Mouse (Mus musculus) megakaryocyte progenitor cell, adult 5-6 weeks (primary cell): ENCODE data around the gene Gm17409. TPM values are rescaled to one million over a fixed set of nuclear protein-coding genes. Genes with fewer than 3 reads are reported as not detected.

Source experiments
- ATAC-seq: replicated peaks from 2 replicates; pipeline ENCODE4 v1.8.0; 2016; ENCODE audit warnings: mild to moderate bottlenecking, moderate TSS enrichment, inconsistent platforms; ENCODE audit not compliant: poor library complexity
- total RNA-seq, 2 experiments: library from RNA; stranded (forward) in 1 of 2; stranded (reverse) in 1 of 2; fragments of 157-497, 149-512 nt in 1 of 2; fragments of 200-1000 nt in 1 of 2; gene quantifications; 2 replicates each; pipeline versions ENCODE4 v1.2.3 to v1.2.4; 2015 to 2017

The Gm17409 gene
- total RNA-seq (2015) (not detected in 2 replicates), total RNA-seq (2017) (not detected in 2 replicates)

- no peak for ATAC-seq
These were observed at the start of gene Gm17409 for GRCm38 (mm10) chr2:58469816-58470215. Gene Gm17409, plus strand, starts transcription at chr2:58470116.

GRCm38 (mm10) chr2:58423319-58423718 is 46.6 kb upstream of the Gm17409 start:
- ATAC-seq: no peak

GRCm38 (mm10) chr2:58425436-58426004 is 44.4 kb upstream of the Gm17409 start:
- no peak for ATAC-seq

DNA sequence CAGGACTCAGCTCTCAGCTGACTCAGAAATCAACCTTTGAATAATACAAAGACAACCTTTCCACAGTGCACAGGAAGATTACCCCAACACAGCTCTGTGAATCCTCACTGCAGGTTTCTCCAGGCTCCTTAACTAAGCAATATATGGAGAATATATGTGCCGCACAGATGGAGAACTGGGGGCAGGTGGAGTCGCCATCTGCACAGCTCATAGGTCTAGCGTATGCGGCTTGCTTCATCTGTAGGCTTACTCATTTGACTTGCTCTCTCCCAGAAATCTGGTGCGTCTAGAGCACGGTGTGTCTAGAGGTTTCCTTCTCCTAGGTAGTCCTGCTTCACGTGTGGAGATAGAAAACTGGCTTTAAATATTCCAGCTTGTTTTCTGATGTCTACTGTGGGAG is 37.7 kb upstream of the Gm17409 start:
- ATAC-seq: no peak

DNA sequence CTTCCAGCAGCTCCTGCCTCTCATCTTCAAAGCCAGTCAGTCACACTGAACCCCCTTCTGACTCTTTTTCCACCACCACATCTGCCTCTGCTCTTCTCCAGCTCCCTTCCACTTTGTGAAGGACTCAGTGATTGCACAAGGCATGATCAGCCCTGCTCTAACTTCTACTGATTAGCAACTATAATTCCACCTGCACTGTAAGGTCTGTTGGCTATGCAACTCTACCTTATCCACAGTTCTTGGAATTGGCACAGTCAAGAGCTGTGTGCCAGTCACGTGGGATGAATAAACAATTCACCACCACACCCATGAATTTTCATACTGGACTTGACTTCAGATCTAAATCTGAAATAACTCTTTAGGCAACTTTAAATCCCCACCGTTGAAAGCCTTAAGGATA is 36.6 kb upstream of the Gm17409 start:
- no peak for ATAC-seq

DNA sequence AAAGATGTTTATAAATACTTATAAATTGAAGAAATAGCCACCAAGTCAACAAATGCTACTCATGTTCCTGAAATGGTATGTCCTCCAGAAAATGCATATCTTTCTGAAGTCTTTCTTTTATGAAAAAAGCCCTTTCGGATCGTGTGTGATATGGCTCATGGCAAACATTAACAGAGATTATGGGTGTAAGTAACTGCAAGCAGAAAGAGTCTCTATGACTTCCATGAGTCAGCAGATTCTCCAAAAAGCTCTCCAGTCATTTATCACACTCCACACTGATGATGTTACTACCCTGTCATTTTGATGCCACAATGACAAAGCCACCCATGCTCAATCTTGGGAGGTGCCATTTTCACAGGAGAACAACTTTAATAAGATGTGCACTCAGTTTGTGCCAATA is 35.5 kb upstream of the Gm17409 start:
- no peak for ATAC-seq

DNA sequence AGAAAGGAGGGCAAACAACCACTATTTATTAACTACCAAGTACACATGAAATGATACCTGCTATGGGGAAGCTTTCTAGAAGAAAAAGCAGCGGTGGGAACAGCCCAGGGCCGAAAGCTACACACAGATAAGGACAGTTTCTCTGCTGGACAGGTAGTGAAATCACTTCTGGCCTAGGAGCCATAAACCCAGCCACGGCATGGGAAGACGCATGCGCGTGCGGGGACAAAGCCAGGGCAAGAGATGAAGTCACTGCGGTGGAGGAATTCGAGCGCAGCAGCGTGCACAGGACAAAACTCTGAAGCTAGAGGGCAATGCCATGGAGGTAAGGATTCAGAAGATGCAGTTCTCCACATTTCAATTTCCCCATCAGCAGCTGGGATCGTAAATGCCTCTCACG is 34.4 kb upstream of the Gm17409 start:
- ATAC-seq: no peak

- no peak for ATAC-seq
These were observed 33.0 kb upstream of the Gm17409 start for GRCm38 (mm10) chr2:58436911-58437310.

- ATAC-seq: 0 out of 2 replicates have a peak, but pooled peaks have one; percentile 11
These were observed 26.8 kb upstream of the Gm17409 start for GRCm38 (mm10) chr2:58443163-58443562.

DNA sequence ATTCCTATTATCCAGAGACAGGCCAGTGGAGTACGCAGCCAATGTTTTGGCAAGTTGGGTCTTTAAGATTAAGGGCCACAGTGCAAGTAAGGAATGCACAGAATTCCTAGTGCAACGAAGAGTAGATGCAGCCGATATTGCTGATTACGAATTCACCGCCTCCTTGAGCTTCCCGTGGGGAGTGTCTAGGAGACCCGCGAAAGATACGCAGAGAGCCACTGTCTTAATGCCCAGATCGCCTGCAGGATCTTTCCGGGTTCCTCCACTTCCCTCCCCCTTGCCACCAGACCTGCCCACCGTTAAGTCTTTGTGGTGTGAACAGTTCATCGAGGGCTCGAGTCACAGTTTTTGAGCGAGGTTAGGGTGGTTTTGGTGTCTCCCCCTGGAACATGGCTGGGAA is 22.9 kb upstream of the Gm17409 start:
- ATAC-seq: no peak

DNA sequence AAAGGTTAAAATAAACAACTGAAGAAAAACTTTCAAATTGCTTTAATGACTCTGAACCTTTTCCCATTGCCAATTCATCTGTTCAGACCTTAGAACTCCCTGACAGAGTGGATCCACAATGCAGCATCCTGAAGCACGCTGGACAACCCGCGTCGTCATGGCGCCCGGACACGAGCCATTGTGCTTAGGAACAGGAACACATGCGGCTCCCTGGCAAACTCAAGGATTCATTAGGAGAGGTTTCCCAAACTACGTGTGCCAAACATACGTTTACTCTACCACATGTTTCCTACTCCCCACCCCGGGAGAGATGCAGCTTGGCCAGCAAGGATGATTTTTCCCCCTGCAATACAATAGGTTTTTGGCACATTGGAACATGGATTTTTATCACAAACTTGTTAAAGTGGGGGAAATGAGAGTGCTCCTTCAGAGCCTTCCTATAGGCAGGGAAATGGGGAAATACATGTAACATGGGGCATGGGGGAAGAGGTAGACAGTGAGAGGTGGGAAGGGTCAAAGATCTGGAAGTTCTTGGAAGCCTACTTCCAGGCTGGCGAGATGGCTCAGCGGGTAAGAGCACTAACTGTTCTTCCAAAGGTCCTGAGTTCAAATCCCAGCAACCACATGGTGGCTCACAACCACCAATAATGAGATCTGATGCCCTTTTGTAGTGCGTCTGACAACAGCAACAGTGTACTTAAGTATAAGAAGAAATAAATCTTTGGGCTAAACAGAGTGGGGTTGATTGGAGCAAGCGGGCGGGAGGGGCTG is 15.6 kb upstream of the Gm17409 start:
- no peak for ATAC-seq

- no peak for ATAC-seq
These were observed 13.0 kb upstream of the Gm17409 start for GRCm38 (mm10) chr2:58456843-58457487.

DNA sequence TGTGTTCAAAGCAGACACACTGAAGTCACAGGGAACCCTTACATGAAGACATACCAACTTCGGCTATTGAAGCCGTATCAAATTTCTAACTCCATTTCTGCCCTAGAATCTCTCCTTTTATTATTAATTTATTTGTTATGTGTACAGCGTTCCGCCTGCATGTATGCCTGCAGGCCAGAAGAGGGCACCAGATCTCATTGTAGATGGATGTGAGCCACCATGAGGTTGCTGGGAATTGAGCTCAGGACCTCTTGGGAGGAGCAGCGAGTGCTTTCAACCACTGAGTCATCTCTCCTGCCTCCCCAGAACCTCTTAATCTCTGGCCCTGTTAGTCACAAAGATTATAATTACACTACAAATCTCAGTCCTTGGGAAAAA is 12.4 kb upstream of the Gm17409 start:
- no peak for ATAC-seq

DNA sequence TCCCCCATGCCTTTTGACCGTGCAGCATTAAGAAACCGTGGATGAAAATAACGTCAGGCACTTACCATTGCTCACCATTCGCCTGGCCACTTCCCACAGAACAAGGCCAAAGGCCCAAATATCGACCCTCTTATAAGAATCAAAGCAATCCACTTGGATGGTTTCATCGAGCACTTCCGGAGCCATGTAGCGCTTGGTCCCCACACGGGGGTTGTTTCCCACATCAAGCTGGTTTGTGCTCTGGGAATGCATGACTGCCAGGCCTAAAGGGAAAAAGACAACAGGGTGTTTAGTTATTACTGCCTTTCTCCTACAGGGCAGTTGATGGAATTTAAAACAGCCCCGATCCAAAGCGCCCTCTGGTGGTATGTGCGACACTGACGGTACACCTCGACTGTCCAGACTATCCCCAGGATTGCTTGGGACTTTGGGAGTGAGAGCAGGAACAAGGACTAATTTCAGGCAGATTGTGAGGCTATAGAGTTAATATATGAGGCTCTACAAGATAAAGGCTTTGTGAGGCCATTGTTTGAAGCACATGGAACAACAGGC is 11.0 kb upstream of the Gm17409 start:
- ATAC-seq: peak; percentile 60

GRCm38 (mm10) chr2:58470290-58470689 is 374 bp downstream of the Gm17409 start:
- ATAC-seq: no peak

DNA sequence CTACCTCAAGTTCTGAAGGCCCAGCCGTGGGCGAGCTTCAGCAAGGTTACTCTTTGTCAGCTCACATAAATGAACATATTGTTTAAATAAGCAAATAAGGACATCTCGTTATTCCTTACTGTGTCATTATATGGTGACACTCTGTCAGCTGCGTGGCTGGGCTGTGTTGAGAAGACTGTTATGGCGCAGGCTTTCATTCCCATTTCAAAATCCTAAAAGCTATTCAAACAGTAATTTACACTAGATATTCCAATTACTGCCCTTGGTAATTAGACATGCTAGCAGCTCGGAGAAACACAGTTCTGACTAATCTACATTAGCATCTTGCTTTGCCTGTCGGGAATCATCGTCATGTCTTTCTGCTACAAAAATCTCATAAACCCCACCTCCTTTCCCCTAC is 5.7 kb downstream of the Gm17409 start:
- ATAC-seq: no peak

- ATAC-seq: peak; percentile 80
These were observed 7.2 kb downstream of the Gm17409 start for GRCm38 (mm10) chr2:58476956-58477715.

DNA sequence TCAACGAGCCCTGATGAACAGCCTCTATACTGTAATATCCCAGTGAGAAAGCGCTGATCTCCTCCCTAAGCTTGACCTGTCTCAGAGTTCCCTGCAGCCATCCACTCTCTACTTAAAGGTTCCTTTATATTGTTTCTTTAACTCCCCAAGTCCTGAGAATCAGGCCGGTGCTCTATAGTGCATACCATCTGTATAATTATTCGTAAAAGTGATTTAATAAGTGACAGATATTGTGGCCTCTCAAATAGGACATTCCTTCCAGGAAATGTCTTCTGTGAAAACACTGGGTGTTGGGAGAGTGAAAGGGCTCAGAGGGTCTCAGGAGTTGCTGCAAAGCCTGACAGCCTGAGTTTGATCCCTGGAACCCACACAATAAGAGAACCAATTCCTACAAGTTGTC is 8.2 kb downstream of the Gm17409 start:
- ATAC-seq: no peak

DNA sequence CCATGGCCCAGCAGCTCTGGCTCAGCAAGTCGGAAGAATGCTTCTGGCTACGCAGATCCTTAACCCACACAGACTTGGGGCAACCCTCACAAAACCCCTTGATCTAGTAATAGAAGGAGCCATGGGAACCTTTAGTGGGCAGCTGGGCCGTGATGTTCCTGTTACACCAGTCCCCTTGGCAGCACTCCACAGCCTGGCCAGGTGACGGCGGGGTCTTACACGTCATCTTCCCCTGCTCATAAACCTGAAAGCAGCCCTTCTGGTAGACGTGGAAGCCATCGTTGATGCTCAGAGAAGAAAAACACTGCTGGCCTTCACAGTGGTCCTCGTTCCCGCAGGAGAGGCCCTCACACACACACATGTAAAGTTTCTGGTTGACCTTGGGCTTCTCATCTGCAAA is 9.6 kb downstream of the Gm17409 start:
- no peak for ATAC-seq

- ATAC-seq: peak; percentile 90
These were observed 10.8 kb downstream of the Gm17409 start for GRCm38 (mm10) chr2:58480764-58481163.

GRCm38 (mm10) chr2:58481450-58482100 is 11.7 kb downstream of the Gm17409 start:
- ATAC-seq: no peak
